Mouse (Mus musculus) spleen, adult 2 months (tissue): ENCODE results near the gene Stam.

ENCODE experiments used
- CTCF ChIP-seq: fragments of 200-500 bp; IDR thresholded peaks from 2 replicates; pipeline ENCODE4 v1.5.1; 2011; ENCODE audit warnings: mild to moderate bottlenecking, inconsistent platforms; ENCODE audit not compliant: insufficient read depth, insufficient read length, insufficient replicate concordance; ENCODE audit errors: extremely low read depth
- POLR2A ChIP-seq: fragments of 200-500 bp; IDR thresholded peaks from 2 replicates; pipeline ENCODE4 v1.6.1; 2011; ENCODE audit warnings: low read depth, low read length, inconsistent platforms

DNA sequence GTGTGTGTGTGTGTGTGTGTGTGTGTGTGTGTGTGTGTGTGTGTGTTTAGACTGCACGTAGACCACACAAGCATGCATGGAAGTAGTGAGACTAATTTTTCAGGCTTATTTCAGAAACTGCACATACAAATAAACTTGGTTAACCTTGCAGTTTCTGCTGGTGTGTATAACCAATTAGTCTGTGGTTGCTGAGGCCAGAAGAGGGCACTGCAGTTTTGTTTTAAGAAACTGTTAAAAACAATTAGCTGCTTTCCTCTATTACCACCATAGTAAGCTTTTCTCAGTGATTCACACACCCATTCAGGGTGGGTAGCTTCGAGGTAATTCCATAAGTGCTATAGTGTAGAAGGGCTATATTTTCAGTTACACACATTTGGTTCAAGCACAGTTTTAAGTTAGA, 76.9 kb downstream of the Stam start:
- no peak for TF ChIP-seq CTCF
- TF ChIP-seq POLR2A = no peak
